Mouse (Mus musculus) liver, embryonic 15.5 days (tissue): ENCODE data around the gene Dlgap3. TPM values are rescaled to one million over a fixed set of nuclear protein-coding genes. Genes with fewer than 3 reads are reported as not detected.

Experiments
- ATAC-seq: fragments of 200-750 bp; cut with Nextera tagmentation; 2 replicates; pipeline ENCODE4 v1.8.0; 2017; ENCODE audit warnings: moderate number of reproducible peaks, mild to moderate bottlenecking, moderate library complexity; ENCODE audit not compliant: insufficient read depth
- H3K27ac ChIP-seq: fragments of 300-500 bp; sonication (generic); replicated peaks from 2 replicates; pipeline ENCODE4 v1.5.1; 2015; ENCODE audit warnings: mild to moderate bottlenecking, inconsistent platforms
- H3K27me3 ChIP-seq: fragments of 300-500 bp; sonication (generic); 2 replicates; pipeline ENCODE4 v1.6.1; 2015; ENCODE audit warnings: mild to moderate bottlenecking, inconsistent platforms
- H3K36me3 ChIP-seq: fragments of 300-500 bp; sonication (generic); replicated peaks from 2 replicates; pipeline ENCODE4 v1.6.1; 2015; ENCODE audit warnings: moderate library complexity, mild to moderate bottlenecking, inconsistent platforms
- H3K4me1 ChIP-seq: fragments of 300-500 bp; sonication (generic); replicated peaks from 2 replicates; pipeline ENCODE4 v1.6.1; 2015; ENCODE audit warnings: inconsistent platforms
- H3K4me2 ChIP-seq: fragments of 300-500 bp; sonication (generic); 2 replicates; pipeline ENCODE4 v1.6.1; 2015; ENCODE audit warnings: moderate library complexity, mild to moderate bottlenecking, inconsistent platforms
- H3K4me3 ChIP-seq: fragments of 300-500 bp; sonication (generic); replicated peaks from 2 replicates; pipeline ENCODE4 v1.5.1; 2015; ENCODE audit warnings: mild to moderate bottlenecking, inconsistent platforms
- H3K9ac ChIP-seq: fragments of 300-500 bp; sonication (generic); 2 replicates; pipeline ENCODE4 v1.6.1; 2015; ENCODE audit warnings: moderate library complexity, mild to moderate bottlenecking, inconsistent platforms
- H3K9me3 ChIP-seq: fragments of 300-500 bp; sonication (generic); replicated peaks from 2 replicates; pipeline ENCODE4 v1.6.1; 2016; ENCODE audit warnings: inconsistent platforms
- WGBS: fragments of 180-500 bp; shearing (Covaris S2); methylation state at CpG from one replicate; pipeline ENCODE4 v1.1.7; 2015; ENCODE audit warnings: mixed read lengths; ENCODE audit not compliant: insufficient replicate concordance; 5-methylcytosine and 5-hydroxymethylcytosine counted together
- polyA plus RNA-seq: library from polyadenylated mRNA; unstranded; fragments of >200 nt; fragmentation: Nextera tagmentation; extraction: Ambion mirVana; gene quantifications from 2 replicates; pipeline ENCODE4 v1.2.1, GENCODE M21; 2015

Gene Dlgap3
- polyA plus RNA-seq, 1 experiment from 2014 or later = 0.20 TPM

DNA sequence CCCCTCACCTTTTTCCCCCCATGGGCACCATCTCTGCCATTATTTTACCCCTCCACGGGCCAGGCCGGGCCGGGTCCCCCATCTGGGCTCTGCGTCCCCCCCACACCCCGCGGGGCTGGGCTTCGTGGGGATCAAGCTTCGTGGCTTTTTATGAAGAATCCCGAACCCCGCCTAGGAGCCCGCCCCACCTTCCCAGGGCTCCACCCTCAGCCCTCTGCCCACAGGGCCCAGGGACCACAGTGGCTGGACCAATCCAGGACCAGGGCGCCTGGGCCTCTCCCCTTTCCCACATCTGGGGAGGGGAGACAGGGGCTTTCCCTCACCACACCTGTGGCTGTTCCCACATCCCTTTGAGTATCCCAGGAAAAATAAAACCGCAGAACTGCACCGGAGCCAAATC lies 67.6 kb downstream of the Dlgap3 start:
- Histone ChIP-seq H3K27ac (no peak overlapping the region), H3K4me1 (peaks cover 10% of the 10 kb centered on the region), H3K4me2 (peak overlapping the region; percentile 80), H3K4me3 (peak overlapping the region; percentile 51), H3K36me3 (no peaks in the 10 kb centered on the region), H3K9me3 (no peaks in the 10 kb centered on the region), H3K27me3 (peaks cover 53% of the 10 kb centered on the region), H3K9ac (no peak overlapping the region)
- ATAC-seq = no peak
- WGBS = 3% methylated on average over 14 of the region's 14 CpGs

DNA sequence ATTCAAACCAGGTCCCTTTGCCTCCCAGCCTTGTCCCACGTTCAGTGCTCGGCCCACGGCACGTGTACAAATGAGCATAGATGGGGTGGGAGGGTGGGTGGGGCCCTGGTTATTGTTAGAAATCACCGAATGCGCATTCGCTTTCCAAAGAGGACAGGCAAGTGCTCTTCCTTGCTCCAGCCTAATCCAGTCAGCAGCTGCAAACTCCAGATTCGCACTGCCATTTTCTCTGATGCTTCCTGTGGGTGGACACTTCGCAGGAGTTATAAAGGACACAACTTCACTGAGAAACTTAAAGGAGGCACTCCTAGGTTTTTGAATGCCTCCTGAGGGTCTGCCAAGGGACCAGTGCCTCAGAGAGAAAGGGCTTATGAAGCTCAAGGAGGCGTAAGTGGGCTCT lies 68.3 kb downstream of the Dlgap3 start:
- ATAC-seq = no peak
- no peak overlapping the region for H3K9ac ChIP-seq
- H3K27ac ChIP-seq = no peak overlapping the region
- H3K4me1 ChIP-seq = peaks cover 10% of the 10 kb centered on the region
- no peak overlapping the region for H3K4me2 ChIP-seq
- H3K27me3 ChIP-seq = peaks cover 53% of the 10 kb centered on the region
- H3K4me3 ChIP-seq = no peak overlapping the region
- H3K36me3 ChIP-seq = no peaks in the 10 kb centered on the region
- WGBS = 63% methylated on average over 10 of the region's 10 CpGs
- H3K9me3 ChIP-seq = no peaks in the 10 kb centered on the region

DNA sequence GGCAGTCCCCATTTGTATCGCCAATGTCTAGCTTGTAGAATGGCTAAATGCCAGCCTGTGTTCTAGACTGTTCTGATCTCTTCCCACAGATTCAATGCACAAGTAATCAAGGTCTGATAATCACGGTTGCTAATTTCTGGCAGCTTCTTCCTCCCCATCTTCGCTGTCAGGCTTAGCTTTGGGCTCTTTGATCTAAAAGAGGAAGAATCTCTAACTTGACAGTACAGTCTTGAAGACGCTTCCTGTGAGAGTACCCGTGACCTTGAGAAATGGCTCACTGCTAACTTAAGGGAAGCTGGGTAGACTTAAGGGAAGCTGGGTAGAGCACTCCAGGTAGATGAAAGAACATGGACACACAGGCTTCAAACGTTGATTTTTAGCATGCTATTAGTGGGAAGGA lies 73.7 kb downstream of the Dlgap3 start:
- ATAC-seq = no peak
- Histone ChIP-seq H3K27me3 (peaks cover 19% of the 10 kb centered on the region), H3K4me3 (no peak overlapping the region), H3K36me3 (peaks cover 12% of the 10 kb centered on the region), H3K4me2 (peak overlapping the region; percentile 88; the same call in 1 of the 2 replicates), H3K9ac (no peak overlapping the region), H3K27ac (no peak overlapping the region), H3K9me3 (no peaks in the 10 kb centered on the region), H3K4me1 (peaks cover 22% of the 10 kb centered on the region)
- WGBS = 21% methylated on average over 6 of the region's 6 CpGs

DNA sequence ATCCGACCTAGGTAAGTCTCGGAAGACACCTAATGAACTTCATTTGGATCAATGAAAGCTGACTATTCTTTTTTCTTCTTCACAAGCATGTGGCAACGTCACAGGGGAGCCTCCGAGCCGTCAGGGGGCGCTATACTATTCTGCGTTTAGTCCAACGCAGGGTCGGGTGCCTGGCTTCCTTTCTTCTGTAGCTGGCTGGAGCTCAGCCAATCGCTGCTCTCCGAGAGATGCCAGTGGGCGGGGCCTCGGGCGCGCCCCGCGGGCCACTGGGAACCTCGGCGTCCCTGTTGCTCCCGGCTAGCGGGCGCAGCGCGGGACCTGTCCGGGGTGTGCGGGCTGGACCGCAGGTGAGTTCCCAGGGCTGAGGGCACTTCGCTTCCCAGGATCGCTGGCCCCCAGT lies 74.5 kb downstream of the Dlgap3 start, which contains the start of gene Smim12:
Gene Smim12 (plus strand): TSS at position 233 of the 400 bp plus-strand sequence.
- peaks cover 11% of the 10 kb centered on the region; the same call in 1 of the 2 replicates for H3K27me3 ChIP-seq
- peaks cover 14% of the 10 kb centered on the region for H3K36me3 ChIP-seq
- peaks cover 22% of the 10 kb centered on the region for H3K4me1 ChIP-seq
- peak within 1 kb of the TSS; percentile 91 for H3K9ac ChIP-seq
- peak within 1 kb of the TSS; percentile 88 for H3K4me2 ChIP-seq
- peak within 1 kb of the TSS; percentile 92 for H3K4me3 ChIP-seq
- H3K27ac ChIP-seq = peak within 1 kb of the TSS; percentile 49; the same call in 1 of the 2 replicates
- under 1% methylated on average over 29 of the region's 29 CpGs for WGBS
- no peaks in the 10 kb centered on the region for H3K9me3 ChIP-seq
- peak; percentile 98 for ATAC-seq

- H3K9ac ChIP-seq = peak overlapping the region; percentile 91
- H3K27ac ChIP-seq = peak overlapping the region; percentile 49; the same call in 1 of the 2 replicates
- H3K9me3 ChIP-seq = no peaks in the 10 kb centered on the region
- peak overlapping the region; percentile 92 for H3K4me3 ChIP-seq
- peaks cover 22% of the 10 kb centered on the region for H3K4me1 ChIP-seq
- under 1% methylated on average over 26 of the region's 26 CpGs for WGBS
- H3K27me3 ChIP-seq = 0 out of 2 replicates have a peak, but pooled peaks cover 7% of the 10 kb centered on the region
- peaks cover 14% of the 10 kb centered on the region for H3K36me3 ChIP-seq
- peak; percentile 53 for ATAC-seq
- peak overlapping the region; percentile 88 for H3K4me2 ChIP-seq
These were observed 74.9 kb downstream of the Dlgap3 start for GRCm38 (mm10) chr4:127243953-127244352.

GRCm38 (mm10) chr4:127249701-127250349 lies 80.8 kb downstream of the Dlgap3 start:
- no peak overlapping the region for H3K4me3 ChIP-seq
- peaks cover 14% of the 10 kb centered on the region for H3K36me3 ChIP-seq
- H3K27ac ChIP-seq = no peak overlapping the region
- H3K27me3 ChIP-seq = no peaks in the 10 kb centered on the region
- peak; percentile 75 for ATAC-seq
- H3K9me3 ChIP-seq = no peaks in the 10 kb centered on the region
- 1% methylated on average over 5 of the region's 5 CpGs for WGBS
- no peak overlapping the region for H3K9ac ChIP-seq
- H3K4me1 ChIP-seq = peaks cover 7% of the 10 kb centered on the region
- H3K4me2 ChIP-seq = no peak overlapping the region

DNA sequence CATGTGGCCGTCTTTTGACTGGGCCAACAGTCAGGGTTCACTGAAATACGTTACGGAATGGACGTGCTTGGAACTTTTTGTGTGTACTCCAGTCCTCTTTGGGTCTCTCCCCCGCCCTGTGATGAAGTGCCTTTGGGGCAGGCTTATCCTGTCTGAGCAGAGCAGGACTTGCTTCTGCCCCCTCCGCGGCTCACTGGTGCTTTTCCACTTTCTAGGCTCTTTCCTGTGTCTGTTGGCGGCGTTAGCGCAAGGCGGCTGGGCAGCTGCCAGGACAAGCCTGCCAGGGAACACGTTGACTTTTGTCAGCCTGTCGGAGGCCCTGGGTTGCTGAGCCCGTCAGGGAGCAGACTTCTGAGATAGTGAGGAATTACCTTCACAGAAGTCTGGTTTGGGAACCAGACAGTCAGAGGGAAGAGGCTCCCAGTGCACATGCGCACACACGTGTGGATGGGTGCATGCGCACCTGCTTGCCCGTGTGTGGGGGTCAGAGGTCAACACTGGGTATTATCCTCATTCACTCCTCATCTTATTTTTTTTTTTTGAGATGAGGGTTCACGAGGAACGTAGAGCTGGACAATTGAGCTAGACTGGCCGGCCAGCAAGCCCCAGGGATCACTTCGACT lies 83.1 kb downstream of the Dlgap3 start:
- no peak overlapping the region for H3K4me3 ChIP-seq
- H3K9ac ChIP-seq = no peak overlapping the region
- no peaks in the 10 kb centered on the region for H3K4me1 ChIP-seq
- H3K4me2 ChIP-seq = no peak overlapping the region
- H3K27me3 ChIP-seq = no peaks in the 10 kb centered on the region
- 38% methylated on average over 22 of the region's 22 CpGs for WGBS
- H3K9me3 ChIP-seq = no peaks in the 10 kb centered on the region
- H3K27ac ChIP-seq = no peak overlapping the region
- H3K36me3 ChIP-seq = peaks cover 8% of the 10 kb centered on the region
- no peak for ATAC-seq

DNA sequence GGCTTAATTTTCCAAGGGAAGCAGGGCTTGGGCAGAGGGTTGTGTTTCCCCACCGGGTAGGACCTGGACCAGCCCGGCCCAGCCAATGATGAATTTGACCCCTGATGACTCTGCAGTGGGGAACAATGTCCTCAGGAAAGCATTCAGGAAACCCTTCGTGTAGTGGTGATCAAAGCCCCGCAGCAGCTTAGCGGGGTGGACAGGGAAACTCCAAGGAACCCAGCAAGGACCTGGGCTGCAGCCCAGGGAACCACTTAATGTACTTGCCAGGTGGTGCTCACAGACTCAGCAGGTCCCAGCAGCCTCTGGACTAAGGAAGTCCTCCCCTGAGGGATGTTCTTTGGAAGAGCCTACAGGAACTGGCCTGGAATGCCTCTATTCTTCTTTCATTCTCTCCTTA lies 87.7 kb downstream of the Dlgap3 start:
- Histone ChIP-seq H3K4me3 (no peak overlapping the region), H3K27ac (no peak overlapping the region), H3K9ac (no peak overlapping the region), H3K4me1 (no peaks in the 10 kb centered on the region), H3K27me3 (peaks cover 3% of the 10 kb centered on the region; the same call in 1 of the 2 replicates), H3K36me3 (no peaks in the 10 kb centered on the region), H3K9me3 (no peaks in the 10 kb centered on the region), H3K4me2 (no peak overlapping the region)
- 17% methylated on average over 5 of the region's 5 CpGs for WGBS
- ATAC-seq = no peak

GRCm38 (mm10) chr4:127258186-127258897 lies 89.3 kb downstream of the Dlgap3 start:
- Histone ChIP-seq H3K4me1 (no peaks in the 10 kb centered on the region), H3K27ac (no peak overlapping the region), H3K27me3 (peaks cover 3% of the 10 kb centered on the region; the same call in 1 of the 2 replicates), H3K4me2 (no peak overlapping the region), H3K9ac (no peak overlapping the region), H3K36me3 (no peaks in the 10 kb centered on the region), H3K9me3 (no peaks in the 10 kb centered on the region), H3K4me3 (no peak overlapping the region)
- ATAC-seq = no peak
- WGBS = 26% methylated on average over 12 of the region's 12 CpGs

DNA sequence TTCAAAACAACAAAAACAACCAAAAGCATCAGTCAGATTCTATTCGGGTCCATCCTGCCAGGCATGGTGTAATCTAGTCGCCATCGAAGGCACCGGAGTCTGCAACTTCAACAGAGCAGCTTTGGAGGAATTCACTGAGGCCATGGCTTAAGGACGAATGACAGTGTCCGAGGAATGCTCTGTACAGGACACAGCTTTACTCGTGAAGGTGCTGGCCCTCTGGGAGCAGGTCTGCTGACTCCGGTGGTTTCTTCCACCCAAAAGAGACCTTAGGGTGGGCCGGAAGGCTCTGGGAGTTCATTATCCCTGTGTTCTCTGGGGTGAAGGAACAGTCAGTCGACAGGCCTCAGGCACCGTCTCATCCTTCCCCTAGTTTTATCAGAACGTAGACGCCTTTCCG lies 92.6 kb downstream of the Dlgap3 start:
- Histone ChIP-seq H3K27me3 (peaks cover 3% of the 10 kb centered on the region; the same call in 1 of the 2 replicates), H3K9ac (no peak overlapping the region), H3K36me3 (no peaks in the 10 kb centered on the region), H3K4me3 (no peak overlapping the region), H3K9me3 (no peaks in the 10 kb centered on the region), H3K4me1 (no peaks in the 10 kb centered on the region), H3K4me2 (no peak overlapping the region), H3K27ac (no peak overlapping the region)
- no peak for ATAC-seq
- 72% methylated on average over 14 of the region's 14 CpGs for WGBS
